Mouse (Mus musculus): ENCODE data around the gene Rftn2.

Rftn2 gene

GRCm38 (mm10) chr1:55173720-55174557, 52.6 kb downstream of the Rftn2 start:
- DNase-seq (ENCODE audit: low spot score in 2 of 2): no peak

- DNase-seq (ENCODE audit: low spot score in 2 of 2): no peak
Observed at GRCm38 (mm10) chr1:55171361-55172325, 54.9 kb downstream of the Rftn2 start.

GRCm38 (mm10) chr1:55168591-55168990, 58.0 kb downstream of the Rftn2 start:
- no peak for DNase-seq (ENCODE audit: low spot score in 2 of 2)

GRCm38 (mm10) chr1:55167560-55167959, 59.0 kb downstream of the Rftn2 start:
- no peak for DNase-seq (ENCODE audit: low spot score in 2 of 2)

GRCm38 (mm10) chr1:55164005-55164404, 62.6 kb downstream of the Rftn2 start:
- no peak for DNase-seq (ENCODE audit: low spot score in 2 of 2)

GRCm38 (mm10) chr1:55162781-55163180, 63.8 kb downstream of the Rftn2 start:
- DNase-seq (ENCODE audit: low spot score in 2 of 2): no peak

GRCm38 (mm10) chr1:55161895-55162294, 64.7 kb downstream of the Rftn2 start:
- no peak for DNase-seq (ENCODE audit: low spot score in 2 of 2)

- DNase-seq (ENCODE audit: low spot score in 2 of 2): peak; percentile 71 to 75
Observed at GRCm38 (mm10) chr1:55160831-55161638, 65.5 kb downstream of the Rftn2 start.

GRCm38 (mm10) chr1:55160218-55160617, 66.4 kb downstream of the Rftn2 start:
- no peak for DNase-seq (ENCODE audit: low spot score in 2 of 2)

- DNase-seq (ENCODE audit: low spot score in 2 of 2): peak in 1 of 2 experiments; percentile 32
Observed at GRCm38 (mm10) chr1:55158821-55159220, 67.8 kb downstream of the Rftn2 start.

GRCm38 (mm10) chr1:55158211-55158610, 68.4 kb downstream of the Rftn2 start:
- DNase-seq (ENCODE audit: low spot score in 2 of 2): peak; percentile 21 to 50

GRCm38 (mm10) chr1:55157329-55157728, 69.3 kb downstream of the Rftn2 start:
- DNase-seq (ENCODE audit: low spot score in 2 of 2): no peak

GRCm38 (mm10) chr1:55145556-55145955, 81.0 kb downstream of the Rftn2 start:
- DNase-seq (ENCODE audit: low spot score in 2 of 2): no peak

GRCm38 (mm10) chr1:55144338-55144737, 82.2 kb downstream of the Rftn2 start:
- DNase-seq (ENCODE audit: low spot score in 2 of 2): no peak

- DNase-seq (ENCODE audit: low spot score in 2 of 2): no peak
Observed at GRCm38 (mm10) chr1:55135846-55136245, 90.7 kb downstream of the Rftn2 start.

- no peak for DNase-seq (ENCODE audit: low spot score in 2 of 2)
Observed at GRCm38 (mm10) chr1:55134301-55134700, 92.3 kb downstream of the Rftn2 start.

- DNase-seq (ENCODE audit: low spot score in 2 of 2): no peak
Observed at GRCm38 (mm10) chr1:55133173-55133572, 93.4 kb downstream of the Rftn2 start.

- no peak for DNase-seq (ENCODE audit: low spot score in 2 of 2)
Observed at GRCm38 (mm10) chr1:55132308-55132707, 94.3 kb downstream of the Rftn2 start.

- peak in 1 of 2 experiments; percentile 42 for DNase-seq (ENCODE audit: low spot score in 2 of 2)
Observed at GRCm38 (mm10) chr1:55131424-55132014, 95.1 kb downstream of the Rftn2 start.

GRCm38 (mm10) chr1:55130943-55131401, 95.6 kb downstream of the Rftn2 start, which contains the start of gene Mob4:
Gene Mob4 (plus strand): TSS chr1:55131231.
- DNase-seq (ENCODE audit: low spot score in 2 of 2): peak; percentile 91

Data from frontal cortex, postnatal 36 days (tissue).